Mouse (Mus musculus) midbrain, embryonic 16.5 days (tissue): Measurements from ENCODE around the gene Krtcap2. TPM values are rescaled to one million over a fixed set of nuclear protein-coding genes. Genes with fewer than 3 reads are reported as not detected.

Source experiments
- ATAC-seq: fragments of 200-750 bp; cut with Nextera tagmentation; 2 replicates; pipeline ENCODE4 v1.8.0; 2017; ENCODE audit warnings: moderate TSS enrichment
- H3K27ac ChIP-seq: fragments of 300-500 bp; sonication (generic); 2 replicates; pipeline ENCODE4 v1.5.1; 2014; ENCODE audit warnings: mild to moderate bottlenecking, low read length, mixed read lengths
- H3K27me3 ChIP-seq: fragments of 300-500 bp; sonication (generic); 2 replicates; pipeline ENCODE4 v1.6.1; 2014; ENCODE audit warnings: low read depth, low read length, mixed read lengths; ENCODE audit not compliant: control insufficient read depth, insufficient read depth
- H3K36me3 ChIP-seq: fragments of 300-500 bp; sonication (generic); 2 replicates; pipeline ENCODE4 v1.6.1; 2014; ENCODE audit warnings: mild to moderate bottlenecking, low read length, moderate library complexity, mixed read lengths; ENCODE audit not compliant: control insufficient read depth, insufficient read depth
- H3K4me1 ChIP-seq: fragments of 300-500 bp; sonication (generic); 2 replicates; pipeline ENCODE4 v1.6.1; 2014; ENCODE audit warnings: mild to moderate bottlenecking, low read length, mixed read lengths; ENCODE audit not compliant: control insufficient read depth, insufficient read depth
- H3K4me2 ChIP-seq: fragments of 300-500 bp; sonication (generic); 2 replicates; pipeline ENCODE4 v1.6.1; 2014; ENCODE audit warnings: mild to moderate bottlenecking, low read length, mixed read lengths
- H3K4me3 ChIP-seq: fragments of 300-500 bp; sonication (generic); 2 replicates; pipeline ENCODE4 v1.5.1; 2014; ENCODE audit warnings: low read depth, mild to moderate bottlenecking, low read length, moderate library complexity, mixed read lengths
- H3K9ac ChIP-seq: fragments of 300-500 bp; sonication (generic); 2 replicates; pipeline ENCODE4 v1.6.1; 2014; ENCODE audit warnings: low read depth, low read length, mixed read lengths
- H3K9me3 ChIP-seq: fragments of 300-500 bp; sonication (generic); replicated peaks from 2 replicates; pipeline ENCODE4 v1.6.1; 2014; ENCODE audit warnings: mild to moderate bottlenecking, low read length, mixed read lengths; ENCODE audit not compliant: control insufficient read depth, poor library complexity, severe bottlenecking
- WGBS: fragments of 180-500 bp; shearing (Covaris S2); extraction: QIAGEN DNeasy Blood & Tissue Kit; methylation state at CpG from one replicate; pipeline ENCODE4 v1.1.7; 2014; 5-methylcytosine and 5-hydroxymethylcytosine counted together
- microRNA counts: library from miRNA; unstranded; fragments of <30 nt; microRNA quantifications from one replicate; lab custom pipeline; 2016
- microRNA-seq: library from miRNA; unstranded; fragments of <30 nt; microRNA quantifications from one replicate; pipeline ENCODE4, GENCODE M21; 2017
- polyA plus RNA-seq: library from polyadenylated mRNA; unstranded; fragments of >200 nt; fragmentation: Nextera tagmentation; extraction: Ambion mirVana; gene quantifications from 2 replicates; pipeline ENCODE4 v1.2.1, GENCODE M21; 2015

Krtcap2 gene
- polyA plus RNA-seq, 1 experiment from 2014 or later = 195 TPM

DNA sequence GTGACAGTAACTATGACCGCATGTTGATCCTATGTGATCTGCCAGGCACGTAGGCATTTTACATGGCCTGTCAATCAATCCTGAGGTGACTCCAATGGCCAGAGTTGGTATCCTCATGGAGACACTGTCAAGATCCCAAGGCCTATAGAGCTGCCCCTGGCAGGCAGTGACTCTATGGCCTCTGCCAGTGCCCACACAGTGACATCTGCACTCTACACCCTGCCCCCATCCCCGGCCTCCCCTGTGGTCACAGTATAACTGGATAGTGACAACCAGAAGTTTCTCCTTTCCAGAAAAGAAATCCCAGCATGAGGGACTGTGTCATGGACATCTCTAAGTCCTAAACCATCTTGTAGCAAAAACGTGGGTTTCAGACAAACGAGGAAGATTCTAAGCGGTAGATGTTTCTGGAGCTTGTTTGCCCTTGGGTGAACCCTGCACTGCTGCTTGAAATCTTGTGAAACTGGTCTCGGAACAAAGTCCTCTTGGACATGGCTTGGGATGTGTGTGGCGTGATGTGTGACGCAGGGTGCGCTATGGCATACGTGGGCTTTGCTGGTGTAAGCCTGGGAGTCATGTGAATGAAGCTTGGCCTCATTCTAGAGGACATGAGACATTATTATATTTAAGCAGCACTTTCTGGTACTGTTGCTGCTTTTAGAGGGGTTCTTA is 47.6 kb downstream of the Krtcap2 start:
- no peak overlapping the region for H3K4me2 ChIP-seq
- no peaks in the 10 kb centered on the region for H3K36me3 ChIP-seq

DNA sequence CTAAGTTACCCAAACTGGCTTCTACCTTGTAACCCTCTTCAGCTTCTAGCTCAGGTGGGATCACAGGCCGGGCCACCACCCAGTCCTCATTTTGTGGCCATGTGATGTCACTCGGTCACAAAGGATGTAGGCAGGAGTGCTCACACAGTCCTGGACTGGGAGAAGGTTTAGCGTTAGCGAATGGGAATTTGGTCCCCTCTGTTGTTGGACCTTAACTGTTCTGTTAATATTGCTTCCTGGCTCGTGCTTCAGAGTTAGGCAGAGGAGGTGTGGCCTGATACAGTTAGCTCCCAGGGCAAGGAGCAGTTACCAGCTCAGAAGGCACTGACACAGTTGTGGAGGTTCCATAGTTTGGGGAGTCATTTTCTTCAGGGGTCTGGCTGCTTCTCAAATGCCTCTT is 48.4 kb downstream of the Krtcap2 start:
- Histone ChIP-seq H3K4me1 (no peaks in the 10 kb centered on the region), H3K27me3 (no peaks in the 10 kb centered on the region), H3K9me3 (no peaks in the 10 kb centered on the region), H3K36me3 (no peaks in the 10 kb centered on the region), H3K4me3 (no peak overlapping the region), H3K4me2 (no peak overlapping the region), H3K9ac (no peak overlapping the region), H3K27ac (no peak overlapping the region)
- no peak for ATAC-seq
- WGBS = 76% methylated on average over 5 of the region's 5 CpGs

More for the DNA sequence above, 47.6 kb downstream of the Krtcap2 start:
- Histone ChIP-seq H3K27me3 (no peaks in the 10 kb centered on the region), H3K9me3 (no peaks in the 10 kb centered on the region), H3K27ac (no peak overlapping the region), H3K9ac (no peak overlapping the region), H3K4me3 (no peak overlapping the region), H3K4me1 (no peaks in the 10 kb centered on the region)
- ATAC-seq = no peak
- WGBS = 93% methylated on average over 11 of the region's 11 CpGs

DNA sequence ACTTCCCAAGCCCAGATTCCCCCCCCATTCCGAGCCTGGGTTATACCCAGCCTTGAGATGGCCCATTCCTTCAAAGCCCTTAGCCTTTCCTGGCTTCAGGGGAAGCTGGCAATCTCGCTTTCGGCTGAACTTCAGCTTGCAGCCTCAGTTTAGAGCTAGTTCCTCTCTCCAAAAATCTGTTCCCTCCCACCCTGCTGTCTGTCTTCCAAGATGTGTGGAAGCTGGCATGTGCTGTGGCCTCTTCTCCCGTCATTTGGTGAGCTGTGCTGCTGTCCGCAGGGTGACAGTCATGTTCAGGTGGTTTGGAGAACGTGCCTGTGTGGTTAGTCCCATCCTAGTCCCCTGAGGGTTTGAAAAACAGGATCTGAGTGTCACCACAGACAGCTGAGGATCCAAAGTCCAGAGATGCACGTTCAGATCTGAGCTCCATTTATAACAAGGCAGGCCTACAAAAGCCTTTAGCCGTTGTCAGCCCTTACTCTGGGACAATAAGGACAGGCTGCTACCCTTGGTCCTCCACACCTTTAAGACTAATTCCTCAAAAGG is 50.0 kb downstream of the Krtcap2 start:
- H3K36me3 ChIP-seq = no peaks in the 10 kb centered on the region
- no peak overlapping the region for H3K27ac ChIP-seq
- no peaks in the 10 kb centered on the region for H3K9me3 ChIP-seq
- no peak overlapping the region for H3K4me2 ChIP-seq
- WGBS = 77% methylated on average over 8 of the region's 8 CpGs
- no peak for ATAC-seq
- no peak overlapping the region for H3K9ac ChIP-seq
- no peak overlapping the region for H3K4me3 ChIP-seq
- H3K4me1 ChIP-seq = peaks cover 8% of the 10 kb centered on the region; the same call in 1 of the 2 replicates
- peaks cover 3% of the 10 kb centered on the region; the same call in 1 of the 2 replicates for H3K27me3 ChIP-seq

DNA sequence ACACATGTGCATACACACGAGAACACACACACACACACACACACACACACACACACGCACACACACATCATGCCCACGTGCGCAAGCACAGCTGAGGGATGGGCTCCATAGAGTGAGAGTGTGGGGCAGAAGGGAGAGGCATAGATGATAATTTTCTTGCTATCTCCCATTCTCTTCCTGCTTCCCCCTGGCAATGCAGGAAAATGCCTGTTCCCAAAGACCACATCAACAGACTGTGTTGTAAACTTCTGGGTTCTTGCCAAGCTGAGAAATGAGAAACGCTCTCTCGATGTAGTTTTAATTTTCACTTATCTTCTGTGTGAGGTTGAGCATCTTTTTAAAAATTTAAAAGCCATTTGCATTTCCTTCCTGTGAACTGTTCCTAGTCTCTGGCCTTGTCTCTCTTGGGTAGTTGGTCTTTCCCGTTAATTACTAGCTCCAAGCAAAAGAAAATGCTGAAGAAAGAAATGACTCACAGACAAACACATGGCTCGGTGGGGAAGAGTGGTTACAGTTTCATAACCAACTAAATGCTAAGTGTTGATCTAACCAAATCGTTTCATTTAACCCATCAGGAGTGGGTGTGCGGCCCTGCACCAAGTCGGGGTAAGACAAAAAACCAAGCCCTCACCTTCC is 51.1 kb downstream of the Krtcap2 start:
- Histone ChIP-seq H3K27ac (no peak overlapping the region), H3K4me1 (peaks cover 8% of the 10 kb centered on the region; the same call in 1 of the 2 replicates)

DNA sequence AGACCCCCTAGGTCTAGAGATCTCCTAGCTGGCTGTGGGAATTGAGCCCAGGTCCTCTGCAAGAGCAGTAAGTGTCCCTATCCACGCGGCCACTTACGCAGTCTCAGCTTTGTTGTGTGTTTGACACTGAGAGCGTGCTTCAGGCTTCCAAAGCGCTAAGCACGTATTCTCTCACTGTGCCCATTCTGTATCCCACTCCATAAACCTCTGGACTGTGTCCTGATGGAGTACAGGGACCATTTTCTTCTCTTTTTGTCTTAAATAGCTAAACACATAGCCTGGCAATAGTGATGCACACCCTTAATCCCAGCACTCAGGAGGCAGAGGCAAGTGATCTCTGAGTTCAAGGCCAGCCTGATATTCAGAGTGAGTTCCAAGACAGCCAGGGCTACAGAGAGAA is 53.1 kb downstream of the Krtcap2 start:
- Histone ChIP-seq H3K4me1 (peaks cover 8% of the 10 kb centered on the region; the same call in 1 of the 2 replicates), H3K27ac (no peak overlapping the region), H3K36me3 (no peaks in the 10 kb centered on the region), H3K9ac (no peak overlapping the region), H3K4me2 (no peak overlapping the region), H3K4me3 (no peak overlapping the region), H3K9me3 (no peaks in the 10 kb centered on the region), H3K27me3 (peaks cover 3% of the 10 kb centered on the region; the same call in 1 of the 2 replicates)
- WGBS = 80% methylated on average over 6 of the region's 6 CpGs
- ATAC-seq = no peak

More for the DNA sequence above, 51.1 kb downstream of the Krtcap2 start:
- H3K4me2 ChIP-seq = no peak overlapping the region
- H3K27me3 ChIP-seq = peaks cover 3% of the 10 kb centered on the region; the same call in 1 of the 2 replicates
- 78% methylated on average over 11 of the region's 11 CpGs for WGBS
- no peak overlapping the region for H3K4me3 ChIP-seq
- H3K9ac ChIP-seq = no peak overlapping the region
- H3K36me3 ChIP-seq = no peaks in the 10 kb centered on the region
- H3K9me3 ChIP-seq = no peaks in the 10 kb centered on the region
- no peak for ATAC-seq

DNA sequence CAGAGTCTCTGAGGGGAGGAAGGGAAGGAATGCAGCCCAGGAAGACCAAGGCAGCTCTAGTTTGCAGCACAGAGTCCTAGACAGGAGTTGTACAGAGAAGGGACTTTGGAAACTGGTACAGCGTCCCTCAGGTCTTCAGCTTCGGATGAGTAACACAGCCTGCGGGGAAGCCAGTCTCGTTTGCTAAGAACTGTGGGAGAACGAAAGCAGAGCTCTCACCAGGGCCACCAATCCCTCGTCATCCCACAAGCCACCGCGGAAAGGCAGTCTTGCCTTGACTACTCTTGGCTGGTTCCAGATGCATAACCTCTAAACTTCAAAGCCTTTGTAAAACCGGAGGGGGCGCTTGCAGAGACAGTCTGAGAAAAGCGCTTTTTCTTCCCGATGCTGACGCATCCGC is 53.7 kb downstream of the Krtcap2 start:
- Histone ChIP-seq H3K36me3 (no peaks in the 10 kb centered on the region), H3K4me1 (peaks cover 8% of the 10 kb centered on the region; the same call in 1 of the 2 replicates), H3K27ac (no peak overlapping the region), H3K27me3 (peaks cover 3% of the 10 kb centered on the region; the same call in 1 of the 2 replicates), H3K4me2 (peak overlapping the region; percentile 48), H3K4me3 (peak overlapping the region; percentile 11; the same call in 1 of the 2 replicates), H3K9ac (peak overlapping the region; percentile 7; the same call in 1 of the 2 replicates), H3K9me3 (no peaks in the 10 kb centered on the region)
- ATAC-seq = peak; percentile 32; the same call in 1 of the 2 replicates
- 4% methylated on average over 14 of the region's 14 CpGs for WGBS

MicroRNA genes within 50 kb of the gene (microRNA counts, 519-probe panel; counts per million panel counts)
- microRNA mmu-miR-92b (lab: Ali Mortazavi, UCI) = 2,064 counts per million, percentile 53 among the panel's probes with 10 or more counts

Small RNA genes lying within 50 kb of the gene (microRNA-seq; reads per million reads assigned to microRNA genes)
- gene Mir92b = 4,202 reads per million, percentile 89 among the genes with 10 or more reads in this experiment

Other genes starting within 250 kb of the Krtcap2 start
- 101 and 103 TPM in 2 replicates for gene Rusc1, start 152.7 kb upstream of the Krtcap2 start, polyA plus RNA-seq
- gene Gm43738, start 144.9 kb upstream of the Krtcap2 start, polyA plus RNA-seq = 0.14 TPM in 1 of 2 replicates, not detected in the other
- 512 and 577 TPM in 2 replicates for gene Fdps, start 144.0 kb upstream of the Krtcap2 start, polyA plus RNA-seq
- 0.30 TPM in 1 of 2 replicates, not detected in the other for gene Pklr, start 109.8 kb upstream of the Krtcap2 start, polyA plus RNA-seq
- gene Hcn3, start 85.8 kb upstream of the Krtcap2 start, polyA plus RNA-seq = 59.1 and 65.9 TPM in 2 replicates
- gene Clk2, start 81.2 kb upstream of the Krtcap2 start, polyA plus RNA-seq = 15.9 and 19.7 TPM in 2 replicates
- gene Scamp3, start 68.5 kb upstream of the Krtcap2 start, polyA plus RNA-seq = 145 and 152 TPM in 2 replicates
- 31.8 and 33.6 TPM in 2 replicates for gene Fam189b, start 62.8 kb upstream of the Krtcap2 start, polyA plus RNA-seq
- gene Gba, start 43.0 kb upstream of the Krtcap2 start, polyA plus RNA-seq = 46.4 and 49.0 TPM in 2 replicates
- 52.2 and 53.6 TPM in 2 replicates for gene Thbs3, start 30.8 kb upstream of the Krtcap2 start, polyA plus RNA-seq
- gene Mtx1, start 18.9 kb upstream of the Krtcap2 start, polyA plus RNA-seq = 145 and 150 TPM in 2 replicates
- 0.57 and 1.5 TPM in 2 replicates for gene Muc1, start 16.9 kb upstream of the Krtcap2 start, polyA plus RNA-seq
- 90.3 and 91.2 TPM in 2 replicates for gene Trim46, start 343 bp downstream of the Krtcap2 start, polyA plus RNA-seq
- gene Dpm3, start 13.4 kb downstream of the Krtcap2 start, polyA plus RNA-seq = 60.4 and 64.5 TPM in 2 replicates
- gene Slc50a1, start 24.6 kb downstream of the Krtcap2 start, polyA plus RNA-seq = 40.2 and 41.3 TPM in 2 replicates
- 6.8 and 7.4 TPM in 2 replicates for gene Efna1, start 35.2 kb downstream of the Krtcap2 start, polyA plus RNA-seq
- gene Efna3, start 77.0 kb downstream of the Krtcap2 start, polyA plus RNA-seq = 40.5 and 59.0 TPM in 2 replicates
- 3.7 and 4.2 TPM in 2 replicates for gene Efna4, start 92.1 kb downstream of the Krtcap2 start, polyA plus RNA-seq
- gene Adam15, start 104.0 kb downstream of the Krtcap2 start, polyA plus RNA-seq = 60.6 and 78.2 TPM in 2 replicates
- gene Dcst2, start 116.0 kb downstream of the Krtcap2 start, polyA plus RNA-seq = 0.09 and 0.25 TPM in 2 replicates
- 0.96 and 0.98 TPM in 2 replicates for gene Dcst1, start 119.3 kb downstream of the Krtcap2 start, polyA plus RNA-seq
- 0.49 and 0.61 TPM in 2 replicates for gene Zbtb7b, start 148.8 kb downstream of the Krtcap2 start, polyA plus RNA-seq
- gene Lenep, start 156.8 kb downstream of the Krtcap2 start, polyA plus RNA-seq = 1.4 TPM in 1 of 2 replicates, not detected in the other
- gene Flad1, start 165.9 kb downstream of the Krtcap2 start, polyA plus RNA-seq = 35.4 and 39.1 TPM in 2 replicates
- 77.1 and 86.2 TPM in 2 replicates for gene Cks1b, start 172.4 kb downstream of the Krtcap2 start, polyA plus RNA-seq
- gene Shc1, start 172.5 kb downstream of the Krtcap2 start, polyA plus RNA-seq = 13.2 and 14.9 TPM in 2 replicates
- 47.6 and 48.7 TPM in 2 replicates for gene Pygo2, start 184.2 kb downstream of the Krtcap2 start, polyA plus RNA-seq
- gene Pbxip1, start 190.7 kb downstream of the Krtcap2 start, polyA plus RNA-seq = 14.4 and 18.5 TPM in 2 replicates
- gene Pmvk, start 208.6 kb downstream of the Krtcap2 start, polyA plus RNA-seq = 129 and 142 TPM in 2 replicates